Mouse (Mus musculus) B cell, adult 62 days (primary cell): ENCODE measurements around the gene Gm16513. TPM values are rescaled to one million over a fixed set of nuclear protein-coding genes. Genes with fewer than 3 reads are reported as not detected.

ENCODE experiments used
- total RNA-seq: library from RNA; stranded (reverse); gene quantifications from 4 replicates; pipeline ENCODE4 v1.2.4, GENCODE M21; 2023

Gene Gm16513
- not detected in 4 replicates for total RNA-seq

DNA sequence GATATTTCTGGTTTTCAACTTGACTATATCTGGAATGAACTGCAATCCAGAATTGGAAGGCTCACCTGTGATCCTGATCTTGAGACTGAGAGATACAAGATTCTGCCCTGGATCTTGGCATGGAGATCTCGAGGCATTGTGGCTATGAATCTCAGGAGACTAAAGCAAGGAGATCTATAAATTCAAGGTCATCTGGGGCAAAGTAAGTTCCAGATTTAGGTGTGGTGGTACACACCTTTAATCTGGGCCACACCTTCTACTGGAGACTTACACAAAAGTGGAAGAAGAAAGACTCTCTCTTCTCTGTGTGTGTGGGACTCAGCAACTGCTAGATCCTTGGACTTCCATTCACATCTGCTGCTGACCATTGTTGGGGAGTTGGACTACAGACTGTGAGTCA, at the start of gene Gm16513:
TSS of gene Gm16513 (plus strand) at position 301 of the 400 bp plus-strand sequence.

Other genes starting within 250 kb of the Gm16513 start
- not detected in 4 replicates for gene Gm6367, start 194.0 kb upstream of the Gm16513 start, total RNA-seq
- not detected in 4 replicates for gene Gm7942, start 75.7 kb upstream of the Gm16513 start, total RNA-seq
- gene Gm10424, start 90.1 kb downstream of the Gm16513 start, total RNA-seq: not detected in 4 replicates
- gene Gm3259, start 123.3 kb downstream of the Gm16513 start, total RNA-seq: not detected in 4 replicates